Mouse (Mus musculus): ENCODE data around the gene Lcn2. TPM values are rescaled to one million over a fixed set of nuclear protein-coding genes. Genes with fewer than 3 reads are reported as not detected.
A peak's percentile ranks its signal among the peaks of the same experiment; 100 is the strongest.

Lcn2 gene
- polyA plus RNA-seq, 1 experiment from 2014 or later = 419 TPM

- H3K9me3 ChIP-seq (ENCODE audit: low read length) = no peaks in the 10 kb centered on the region
- DNase-seq = no peak
- H3K4me1 ChIP-seq (ENCODE audit: insufficient read depth) = peaks cover 4% of the 10 kb centered on the region; the same call in 1 of the 2 replicates
- no peak overlapping the region for H3K27ac ChIP-seq (ENCODE audit: low read depth)
- H3K4me3 ChIP-seq (ENCODE audit: low read depth, low read length) = no peak overlapping the region
- ATAC-seq = no peak
- TF ChIP-seq EP300 (IDR thresholded peaks at IDR 0.05; ENCODE audit: low read depth) (no peak), CTCF (IDR thresholded peaks at IDR 0.05; ENCODE audit: low read depth) (no peak)
- H3K4me2 ChIP-seq (ENCODE audit: low read depth, low read length) = no peak overlapping the region
- peaks cover 69% of the 10 kb centered on the region for H3K36me3 ChIP-seq (replicated peaks; ENCODE audit: insufficient read depth, low read length)
- no peak overlapping the region; the same call in 1 of the 2 replicates for H3K9ac ChIP-seq (replicated peaks)
- 87% methylated on average over 2 of the region's 2 CpGs for WGBS (ENCODE audit: insufficient replicate concordance)
- H3K27me3 ChIP-seq (ENCODE audit: insufficient read depth, low read length) = no peaks in the 10 kb centered on the region
These were observed 28.5 kb upstream of the Lcn2 start for GRCm38 (mm10) chr2:32416556-32416955.

DNA sequence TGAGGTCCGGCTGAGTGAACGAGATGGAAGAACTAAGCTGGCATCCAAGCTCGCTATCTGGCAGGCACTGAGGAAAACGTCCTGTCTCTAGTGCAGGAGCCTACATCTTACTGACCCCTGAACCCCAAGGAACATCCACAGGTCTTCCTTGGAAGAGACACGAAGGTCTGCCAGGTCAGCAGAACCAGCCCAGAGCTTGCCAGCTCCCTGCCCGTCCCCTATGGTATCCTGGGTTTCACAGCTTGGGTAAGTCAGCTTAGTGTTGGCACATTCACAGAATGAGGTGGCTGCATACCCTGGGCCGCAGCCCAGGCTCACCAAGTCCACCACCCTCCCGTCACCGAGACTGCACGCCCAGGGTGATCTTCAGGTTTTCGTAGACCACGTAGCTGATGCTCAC is 27.7 kb upstream of the Lcn2 start:
- no peak overlapping the region for H3K4me2 ChIP-seq (ENCODE audit: low read depth, low read length)
- ATAC-seq = no peak
- no peaks in the 10 kb centered on the region for H3K27me3 ChIP-seq (ENCODE audit: insufficient read depth, low read length)
- no peak overlapping the region for H3K9ac ChIP-seq (replicated peaks)
- no peak for TF ChIP-seq EP300 (IDR thresholded peaks at IDR 0.05; ENCODE audit: low read depth)
- TF ChIP-seq CTCF (IDR thresholded peaks at IDR 0.05; ENCODE audit: low read depth) = no peak
- peaks cover 4% of the 10 kb centered on the region; the same call in 1 of the 2 replicates for H3K4me1 ChIP-seq (ENCODE audit: insufficient read depth)
- H3K36me3 ChIP-seq (replicated peaks; ENCODE audit: insufficient read depth, low read length) = peaks cover 64% of the 10 kb centered on the region
- no peaks in the 10 kb centered on the region for H3K9me3 ChIP-seq (ENCODE audit: low read length)
- 92% methylated on average over 12 of the region's 12 CpGs for WGBS (ENCODE audit: insufficient replicate concordance)
- H3K4me3 ChIP-seq (ENCODE audit: low read depth, low read length) = no peak overlapping the region
- no peak overlapping the region for H3K27ac ChIP-seq (ENCODE audit: low read depth)
- no peak for DNase-seq

DNA sequence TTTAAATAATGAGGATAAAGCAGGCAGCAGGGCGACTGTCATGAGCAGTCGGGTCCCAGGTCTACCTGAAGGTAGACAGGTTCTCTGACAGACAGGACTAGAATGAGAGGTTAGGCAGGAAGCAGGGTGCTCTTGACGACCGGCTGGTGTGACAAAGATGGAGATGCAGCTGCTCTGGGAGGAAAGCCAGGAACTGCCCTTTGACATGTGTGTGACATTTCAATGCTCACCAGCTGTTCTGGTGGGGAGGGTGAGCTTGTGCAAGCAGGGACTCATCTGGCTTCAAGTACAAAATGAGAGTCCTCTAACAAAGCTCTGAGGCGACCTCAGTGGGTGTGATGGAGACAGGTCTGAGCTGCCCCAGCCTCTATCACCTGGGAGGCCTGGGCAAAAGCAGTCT is 25.9 kb upstream of the Lcn2 start:
- no peak overlapping the region; the same call in 1 of the 2 replicates for H3K27ac ChIP-seq (ENCODE audit: low read depth)
- H3K9me3 ChIP-seq (ENCODE audit: low read length) = no peaks in the 10 kb centered on the region
- H3K9ac ChIP-seq (replicated peaks) = no peak overlapping the region
- H3K27me3 ChIP-seq (ENCODE audit: insufficient read depth, low read length) = no peaks in the 10 kb centered on the region
- H3K4me3 ChIP-seq (ENCODE audit: low read depth, low read length) = no peak overlapping the region
- DNase-seq (no peak), ATAC-seq (peak; percentile 0; the same call in 1 of the 2 replicates)
- peaks cover 49% of the 10 kb centered on the region for H3K36me3 ChIP-seq (replicated peaks; ENCODE audit: insufficient read depth, low read length)
- TF ChIP-seq EP300 (IDR thresholded peaks at IDR 0.05; ENCODE audit: low read depth) (no peak), CTCF (IDR thresholded peaks at IDR 0.05; ENCODE audit: low read depth) (no peak)
- no peaks in the 10 kb centered on the region; the same call in 1 of the 2 replicates for H3K4me1 ChIP-seq (ENCODE audit: insufficient read depth)
- WGBS (ENCODE audit: insufficient replicate concordance) = 66% methylated on average over 5 of the region's 5 CpGs
- no peak overlapping the region for H3K4me2 ChIP-seq (ENCODE audit: low read depth, low read length)

DNA sequence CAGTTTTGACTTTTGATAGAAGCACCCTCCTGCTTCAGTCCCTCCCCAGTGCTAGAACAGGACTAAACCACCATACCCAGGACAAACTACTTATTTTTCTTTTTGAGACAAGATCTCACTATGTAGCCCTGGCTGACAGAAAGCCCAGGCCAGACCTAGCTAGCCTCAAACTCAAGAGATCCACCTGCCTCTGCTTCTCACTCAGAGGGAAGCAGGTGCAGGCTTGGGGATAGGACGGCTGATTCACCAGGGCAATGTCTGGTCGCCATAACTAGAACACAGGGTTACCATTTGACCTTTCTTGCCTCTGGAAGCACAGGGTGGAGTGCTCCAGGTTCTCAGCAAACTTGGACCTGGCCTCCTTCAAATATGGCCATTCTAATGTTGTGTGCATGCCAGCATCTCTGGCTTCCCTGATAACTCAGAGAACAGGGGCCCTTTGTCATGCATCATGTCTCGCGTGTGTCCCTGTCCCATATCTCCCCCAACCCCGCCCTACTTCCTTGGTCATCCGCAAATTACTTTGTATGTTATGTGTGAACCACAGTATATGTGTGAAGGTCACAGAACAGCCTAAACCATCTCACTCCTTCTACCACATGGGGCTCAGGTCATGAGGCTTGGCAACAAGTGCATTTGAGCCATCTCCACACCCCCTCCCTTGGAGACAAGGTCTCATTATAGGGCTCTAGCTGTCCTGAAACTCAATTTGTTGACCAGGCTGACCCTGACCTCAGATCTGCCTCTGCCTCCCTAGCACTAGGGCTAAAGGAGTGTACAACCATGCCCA is 24.9 kb upstream of the Lcn2 start:
- no peak overlapping the region for H3K4me3 ChIP-seq (ENCODE audit: low read depth, low read length)
- WGBS (ENCODE audit: insufficient replicate concordance) = 72% methylated on average over 6 of the region's 6 CpGs
- no peak overlapping the region for H3K4me2 ChIP-seq (ENCODE audit: low read depth, low read length)
- no peak overlapping the region for H3K9ac ChIP-seq (replicated peaks)
- no peak for TF ChIP-seq CTCF (IDR thresholded peaks at IDR 0.05; ENCODE audit: low read depth)
- TF ChIP-seq EP300 (IDR thresholded peaks at IDR 0.05; ENCODE audit: low read depth) = no peak
- DNase-seq (no peak), ATAC-seq (peak; percentile 24)
- H3K27me3 ChIP-seq (ENCODE audit: insufficient read depth, low read length) = no peaks in the 10 kb centered on the region
- H3K9me3 ChIP-seq (ENCODE audit: low read length) = no peaks in the 10 kb centered on the region
- H3K36me3 ChIP-seq (replicated peaks; ENCODE audit: insufficient read depth, low read length) = peaks cover 40% of the 10 kb centered on the region
- no peaks in the 10 kb centered on the region; the same call in 1 of the 2 replicates for H3K4me1 ChIP-seq (ENCODE audit: insufficient read depth)
- H3K27ac ChIP-seq (ENCODE audit: low read depth) = peak overlapping the region; percentile 12; the same call in 1 of the 2 replicates

DNA sequence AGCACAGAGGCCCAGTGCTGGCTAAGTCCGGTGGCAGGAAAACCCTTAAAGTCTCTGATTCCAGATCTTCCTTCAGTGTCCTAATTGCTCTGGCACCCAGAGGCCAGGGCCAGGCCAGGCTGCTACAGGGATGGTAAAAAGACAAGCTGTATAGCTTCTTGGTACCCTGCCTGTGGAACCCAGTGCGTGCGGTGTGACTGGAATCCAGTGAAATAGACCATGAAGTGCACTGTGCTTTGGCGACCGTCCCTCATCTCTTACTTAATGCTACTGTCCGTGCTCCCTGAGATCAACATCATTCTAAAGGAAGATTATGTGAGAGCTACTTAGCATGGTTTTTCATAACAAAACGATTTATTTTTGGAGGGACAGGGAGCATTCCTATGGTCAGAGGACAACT is 23.4 kb upstream of the Lcn2 start:
- no peak overlapping the region for H3K27ac ChIP-seq (ENCODE audit: low read depth)
- no peak for DNase-seq

More for the DNA sequence above, 23.4 kb upstream of the Lcn2 start:
- Histone ChIP-seq H3K9me3 (ENCODE audit: low read length) (no peaks in the 10 kb centered on the region), H3K9ac (replicated peaks) (no peak overlapping the region), H3K27me3 (ENCODE audit: insufficient read depth, low read length) (no peaks in the 10 kb centered on the region), H3K4me2 (ENCODE audit: low read depth, low read length) (no peak overlapping the region), H3K4me3 (ENCODE audit: low read depth, low read length) (no peak overlapping the region), H3K4me1 (ENCODE audit: insufficient read depth) (no peaks in the 10 kb centered on the region; the same call in 1 of the 2 replicates), H3K36me3 (replicated peaks; ENCODE audit: insufficient read depth, low read length) (peaks cover 24% of the 10 kb centered on the region)
- ATAC-seq = no peak
- no peak for TF ChIP-seq CTCF (IDR thresholded peaks at IDR 0.05; ENCODE audit: low read depth)
- TF ChIP-seq EP300 (IDR thresholded peaks at IDR 0.05; ENCODE audit: low read depth) = no peak
- 79% methylated on average over 7 of the region's 7 CpGs for WGBS (ENCODE audit: insufficient replicate concordance)
